Mouse (Mus musculus) retina, postnatal 1 day (tissue): Measurements from ENCODE around the gene Wdr83os.
A peak's percentile ranks its signal among the peaks of the same experiment; 100 is the strongest.
"Not testable (repeated sequence)": the region's sequence is repeated elsewhere in the genome, so short reads cannot be mapped to it uniquely, and the experiment has no call there.

ENCODE experiments used
- DNase-seq: peaks from one replicate; pipeline ENCODE4 v3.0.0-alpha.2; 2012

Gene Wdr83os

GRCm38 (mm10) chr8:85073041-85073612, 7.4 kb upstream of the Wdr83os start:
- DNase-seq = no peak

GRCm38 (mm10) chr8:85074167-85074566, 6.4 kb upstream of the Wdr83os start:
- no peak for DNase-seq

- DNase-seq = no peak
These were observed 5.9 kb upstream of the Wdr83os start for GRCm38 (mm10) chr8:85074617-85075016.

- DNase-seq = peak; percentile 50
These were observed 4.5 kb upstream of the Wdr83os start for GRCm38 (mm10) chr8:85076001-85076400.

- peak; percentile 87 for DNase-seq
These were observed 3.5 kb upstream of the Wdr83os start for GRCm38 (mm10) chr8:85076993-85077392.

GRCm38 (mm10) chr8:85080214-85080531, 367 bp upstream of the Wdr83os start:
- DNase-seq = no peak

- DNase-seq = peak; percentile 52
These were observed 646 bp downstream of the Wdr83os start, which contains the start of gene Wdr83 for GRCm38 (mm10) chr8:85081216-85081555. Gene Wdr83 (minus strand): TSS chr8:85081306.

- DNase-seq = not testable (repeated sequence)
These were observed 1.6 kb downstream of the Wdr83os start for GRCm38 (mm10) chr8:85082169-85082568.

- DNase-seq = peak; percentile 87
These were observed 2.7 kb downstream of the Wdr83os start, which contains the start of gene Man2b1 for GRCm38 (mm10) chr8:85083108-85083813. Gene Man2b1 (plus strand): TSS chr8:85083270.

GRCm38 (mm10) chr8:85084633-85085032, 4.1 kb downstream of the Wdr83os start:
- no peak for DNase-seq

- no peak for DNase-seq
These were observed 5.7 kb downstream of the Wdr83os start for GRCm38 (mm10) chr8:85086238-85086637.

- DNase-seq = no peak
These were observed 8.2 kb downstream of the Wdr83os start for GRCm38 (mm10) chr8:85088771-85089170.

GRCm38 (mm10) chr8:85090856-85091255, 10.3 kb downstream of the Wdr83os start:
- DNase-seq = no peak

GRCm38 (mm10) chr8:85091526-85092090, 11.1 kb downstream of the Wdr83os start:
- no peak for DNase-seq

- no peak for DNase-seq
These were observed 14.5 kb downstream of the Wdr83os start for GRCm38 (mm10) chr8:85095051-85095450.

- DNase-seq = no peak
These were observed 15.0 kb downstream of the Wdr83os start for GRCm38 (mm10) chr8:85095566-85095965.

- DNase-seq = no peak
These were observed 15.7 kb downstream of the Wdr83os start for GRCm38 (mm10) chr8:85096196-85096595.

GRCm38 (mm10) chr8:85096850-85097249, 16.3 kb downstream of the Wdr83os start:
- no peak for DNase-seq

- no peak for DNase-seq
These were observed 19.6 kb downstream of the Wdr83os start for GRCm38 (mm10) chr8:85100076-85100665.

- no peak for DNase-seq
These were observed 32.7 kb downstream of the Wdr83os start for GRCm38 (mm10) chr8:85113241-85113640.

- DNase-seq = no peak
These were observed 35.0 kb downstream of the Wdr83os start for GRCm38 (mm10) chr8:85115501-85115900.

- no peak for DNase-seq
These were observed 36.4 kb downstream of the Wdr83os start for GRCm38 (mm10) chr8:85116984-85117383.

- peak; percentile 85 for DNase-seq
These were observed 38.8 kb downstream of the Wdr83os start for GRCm38 (mm10) chr8:85119052-85119981.
